Mouse (Mus musculus) ovary, postnatal 14 days (tissue): ENCODE results near the gene Prkd1.
"Not testable (repeated sequence)": the region's sequence is repeated elsewhere in the genome, so short reads cannot be mapped to it uniquely, and the experiment has no call there.

Experiments used
- DNase-seq: peaks from one replicate; pipeline ENCODE4 v3.0.0; 2022; ENCODE audit warnings: low spot score

The Prkd1 gene

DNA sequence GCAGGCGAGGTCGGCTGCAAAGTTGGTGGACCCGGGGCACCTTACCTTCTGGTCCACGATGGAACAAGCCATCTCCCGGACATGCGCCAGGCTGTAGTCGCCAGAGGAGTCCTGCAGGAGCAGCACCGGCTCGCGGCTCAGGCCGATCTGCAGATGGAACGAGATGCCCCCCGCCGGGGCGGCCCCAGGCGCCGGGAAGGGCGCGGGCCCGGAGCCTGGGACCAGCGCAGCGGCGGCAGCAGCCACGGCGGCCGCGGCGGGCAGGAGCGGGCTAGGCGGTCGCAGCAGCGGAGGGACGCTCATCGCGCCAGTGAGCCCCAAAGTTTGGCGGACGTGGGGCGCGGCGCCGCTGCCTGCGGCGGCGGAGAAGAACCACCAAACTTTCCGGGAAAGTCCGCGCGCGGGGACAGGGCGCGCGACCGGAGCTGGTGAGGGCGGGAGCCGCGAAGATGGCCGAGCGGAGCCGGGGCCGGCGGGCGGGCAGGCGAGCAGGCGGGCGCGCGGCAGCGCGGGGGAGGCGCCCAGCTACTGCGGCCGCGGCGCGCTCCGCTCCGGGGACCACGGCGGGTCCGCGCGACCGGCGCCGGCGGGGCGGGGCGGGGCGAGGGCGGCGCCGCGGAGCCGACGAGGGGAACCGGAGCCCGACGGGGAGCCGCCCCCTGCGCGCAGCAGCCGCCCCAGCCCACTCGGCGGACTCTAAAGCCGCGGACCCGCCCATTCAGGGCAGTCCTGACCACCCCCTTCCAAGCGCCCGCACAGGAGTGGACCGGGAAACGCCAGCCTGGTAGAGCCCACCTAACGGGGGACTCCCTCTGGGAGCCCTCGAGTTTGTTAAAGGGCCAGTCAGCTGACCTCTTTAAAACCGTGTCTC, at the start of gene Prkd1:
TSS of gene Prkd1 (minus strand) at position 428 of the 871 bp plus-strand sequence.
- peak; percentile 46 for DNase-seq

DNA sequence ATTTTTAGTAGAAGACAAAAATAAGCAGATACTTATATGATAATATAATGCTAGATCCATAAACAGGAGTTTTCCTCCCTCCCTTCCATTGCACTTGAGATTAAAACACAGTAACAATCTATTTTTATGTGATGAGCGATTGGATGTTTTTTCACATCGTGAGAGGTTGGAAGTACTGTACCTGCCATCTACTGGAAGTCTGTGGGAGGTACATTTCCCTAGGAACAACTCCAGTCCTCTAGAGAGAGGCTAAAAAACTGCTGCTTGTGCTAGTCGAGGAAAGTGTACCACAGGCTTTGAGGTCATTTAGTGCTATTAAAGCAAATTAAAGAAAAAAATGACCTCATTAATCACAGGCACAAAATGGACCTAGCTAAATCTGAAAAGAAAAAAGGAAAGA, 48.6 kb upstream of the Prkd1 start:
- no peak for DNase-seq

DNA sequence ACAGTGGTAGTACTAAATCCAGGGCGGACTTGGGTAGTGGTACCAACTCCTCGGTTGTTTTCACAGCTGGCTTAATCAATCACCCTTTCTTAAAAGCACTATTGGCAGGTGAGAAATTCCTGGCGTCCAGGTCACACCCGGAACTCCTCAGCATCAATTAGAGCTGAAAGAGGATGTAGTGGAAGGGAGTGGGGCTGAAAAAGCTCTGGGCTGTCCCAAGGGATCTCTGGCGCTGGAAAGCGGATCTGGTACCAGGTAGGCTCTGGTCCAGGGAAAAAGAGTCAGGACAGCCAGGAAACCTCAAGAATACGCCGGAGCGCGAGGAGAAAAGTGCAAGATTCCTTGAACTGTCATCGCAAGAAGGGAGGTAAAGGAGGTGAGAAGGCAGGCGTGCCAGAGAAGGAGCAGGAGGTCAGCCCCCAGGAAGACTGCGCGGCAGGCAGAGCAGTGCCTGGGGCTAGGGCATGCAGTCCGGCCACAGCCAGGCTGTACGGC, 675 bp downstream of the Prkd1 start:
- no peak for DNase-seq

DNA sequence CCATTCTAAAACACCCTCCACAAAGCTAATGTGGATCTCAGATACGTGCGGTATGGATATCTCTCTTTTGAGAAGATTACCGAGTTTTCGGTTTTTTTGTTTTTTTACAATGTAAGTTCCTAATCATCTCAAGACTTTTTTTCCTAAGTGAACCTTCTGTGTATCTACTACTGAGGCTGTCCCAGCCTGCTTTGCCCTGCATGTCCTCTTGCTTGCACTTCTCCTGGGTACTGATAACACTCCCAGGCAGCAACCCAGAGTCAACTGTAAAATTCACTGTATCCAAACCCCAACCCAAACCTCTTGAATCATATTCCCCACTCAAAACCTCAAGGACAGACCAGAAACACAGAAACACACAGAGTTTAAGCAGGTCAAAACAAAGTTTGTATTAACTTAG, 2.0 kb downstream of the Prkd1 start:
- no peak for DNase-seq

DNA sequence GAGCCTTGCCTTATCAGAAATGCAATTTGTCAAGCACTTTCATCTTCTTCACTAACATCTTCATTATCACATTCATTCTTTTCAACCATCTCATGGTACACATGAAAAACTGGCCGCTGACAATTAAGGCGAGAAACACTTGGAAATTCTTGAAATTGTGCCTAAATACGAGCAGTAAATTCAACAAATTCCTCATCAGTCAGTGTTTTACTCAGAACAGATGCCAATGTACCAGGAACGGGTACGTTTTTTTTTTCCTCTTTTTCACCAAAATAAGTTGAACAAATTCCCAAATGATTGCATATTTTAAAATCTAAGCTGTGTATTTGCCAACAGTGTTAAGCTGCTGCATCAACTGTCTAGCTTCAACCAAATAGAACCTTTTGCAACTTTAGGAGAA, 6.2 kb downstream of the Prkd1 start:
- DNase-seq = no peak

DNA sequence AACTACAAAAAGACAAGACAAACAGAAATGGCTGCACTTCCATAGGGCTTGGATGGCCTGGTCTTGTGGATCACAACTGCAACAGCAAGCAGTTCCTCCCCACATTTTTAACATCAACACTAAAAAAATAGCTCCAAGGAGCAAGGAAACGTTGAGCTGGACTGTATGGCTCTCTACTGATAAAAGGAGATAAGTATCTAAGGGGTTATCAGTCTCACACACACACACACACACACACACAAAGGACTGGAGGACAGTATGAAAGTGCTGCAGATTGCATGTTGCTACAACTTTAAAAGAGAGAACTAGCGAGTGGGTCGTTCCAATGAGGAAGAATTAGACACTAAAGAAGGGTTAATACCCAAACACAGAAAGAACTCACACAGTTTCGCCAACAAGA, 8.7 kb downstream of the Prkd1 start:
- DNase-seq = no peak

DNA sequence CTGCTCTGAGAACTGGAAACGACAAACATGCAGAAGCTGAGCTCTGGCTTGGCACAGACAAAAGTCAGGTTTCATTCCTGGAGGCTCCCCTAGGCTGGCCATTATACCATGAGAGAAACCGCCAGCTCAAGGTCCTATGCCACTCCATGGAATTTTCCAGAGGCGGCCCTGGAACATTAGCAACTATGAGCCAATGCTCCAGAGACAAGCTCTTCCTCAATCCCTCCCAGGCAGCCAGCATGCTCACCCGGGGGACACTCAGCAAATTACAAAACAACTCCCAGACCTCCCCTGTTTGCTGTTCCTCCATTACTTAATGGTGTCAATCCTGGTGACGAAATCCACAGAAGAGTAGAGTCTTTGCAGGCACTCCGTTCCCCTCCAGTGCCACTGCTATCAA, 14.5 kb downstream of the Prkd1 start:
- no peak for DNase-seq

DNA sequence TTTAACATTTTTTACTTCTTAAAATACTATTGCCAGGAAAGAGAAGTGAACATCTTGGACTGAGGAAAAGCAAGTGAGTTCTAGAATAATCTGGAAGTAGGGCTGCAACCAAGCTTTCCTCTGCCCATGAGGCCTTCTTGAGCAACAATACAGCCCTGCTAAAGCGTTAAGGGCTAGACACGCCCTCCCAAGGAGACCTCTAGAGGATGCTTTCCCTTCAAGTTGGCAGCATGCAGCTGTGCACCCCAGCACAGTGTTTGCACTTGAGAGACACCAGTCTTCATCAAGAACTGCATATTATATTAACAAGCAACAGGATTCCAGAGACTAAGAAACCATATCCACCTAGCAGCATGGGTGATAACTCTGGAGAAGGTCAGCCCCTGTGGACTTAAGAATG, 22.8 kb downstream of the Prkd1 start:
- DNase-seq = not testable (repeated sequence)

DNA sequence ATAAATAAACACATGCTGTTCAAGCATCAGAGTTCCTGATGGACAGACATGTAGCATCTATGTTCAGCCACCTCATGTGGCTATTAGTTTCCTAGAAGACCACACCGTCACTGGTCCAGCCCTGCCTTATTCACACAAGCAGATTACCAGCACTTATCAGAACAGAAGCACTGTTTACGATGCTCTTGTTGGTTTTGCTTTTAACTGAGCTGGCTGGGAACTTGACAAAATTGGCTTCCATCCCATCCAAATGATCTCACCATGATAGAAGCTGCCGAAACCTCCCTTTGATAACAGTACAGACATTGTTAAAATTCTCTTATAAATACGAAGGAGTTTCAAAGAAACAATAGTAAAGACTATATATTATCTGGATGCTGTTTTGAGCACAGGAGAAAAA, 24.7 kb downstream of the Prkd1 start:
- DNase-seq = no peak

DNA sequence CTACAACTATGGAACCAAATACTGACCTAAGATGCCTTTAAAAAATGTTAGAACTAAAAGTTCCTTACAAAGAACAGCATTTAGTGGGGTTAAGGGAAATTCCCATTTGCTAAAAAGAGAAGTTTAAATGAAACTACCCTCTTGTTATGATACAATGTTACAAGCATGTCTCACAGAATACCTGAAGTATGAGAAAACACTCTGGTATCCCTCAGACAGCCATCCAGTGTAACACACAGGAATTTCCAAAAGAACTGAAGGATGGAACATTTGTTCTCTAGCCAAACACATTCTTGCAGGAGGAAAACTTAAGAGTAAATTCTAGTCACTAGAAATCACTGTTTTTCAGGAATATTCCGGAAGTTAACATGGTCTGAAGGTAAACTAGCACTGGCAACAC, 33.0 kb downstream of the Prkd1 start:
- no peak for DNase-seq

DNA sequence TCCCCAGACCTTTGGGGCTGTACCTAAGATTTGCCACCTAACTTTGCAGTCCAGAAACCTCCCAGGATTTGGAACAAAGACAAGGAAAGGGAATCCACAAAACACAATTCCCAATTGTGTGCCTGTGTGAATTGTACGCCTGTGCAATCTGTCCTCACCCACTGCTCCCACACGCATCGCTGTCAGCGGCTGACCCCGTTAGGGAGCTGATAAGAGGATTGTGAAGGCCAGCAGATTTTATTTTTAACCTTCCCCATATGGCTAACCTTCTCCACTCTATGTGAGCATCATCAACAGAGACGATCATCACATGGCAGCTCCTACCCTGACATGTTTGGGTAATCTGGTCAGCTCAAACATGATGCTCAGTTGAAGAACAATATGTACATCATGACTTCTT, 34.6 kb downstream of the Prkd1 start:
- no peak for DNase-seq

DNA sequence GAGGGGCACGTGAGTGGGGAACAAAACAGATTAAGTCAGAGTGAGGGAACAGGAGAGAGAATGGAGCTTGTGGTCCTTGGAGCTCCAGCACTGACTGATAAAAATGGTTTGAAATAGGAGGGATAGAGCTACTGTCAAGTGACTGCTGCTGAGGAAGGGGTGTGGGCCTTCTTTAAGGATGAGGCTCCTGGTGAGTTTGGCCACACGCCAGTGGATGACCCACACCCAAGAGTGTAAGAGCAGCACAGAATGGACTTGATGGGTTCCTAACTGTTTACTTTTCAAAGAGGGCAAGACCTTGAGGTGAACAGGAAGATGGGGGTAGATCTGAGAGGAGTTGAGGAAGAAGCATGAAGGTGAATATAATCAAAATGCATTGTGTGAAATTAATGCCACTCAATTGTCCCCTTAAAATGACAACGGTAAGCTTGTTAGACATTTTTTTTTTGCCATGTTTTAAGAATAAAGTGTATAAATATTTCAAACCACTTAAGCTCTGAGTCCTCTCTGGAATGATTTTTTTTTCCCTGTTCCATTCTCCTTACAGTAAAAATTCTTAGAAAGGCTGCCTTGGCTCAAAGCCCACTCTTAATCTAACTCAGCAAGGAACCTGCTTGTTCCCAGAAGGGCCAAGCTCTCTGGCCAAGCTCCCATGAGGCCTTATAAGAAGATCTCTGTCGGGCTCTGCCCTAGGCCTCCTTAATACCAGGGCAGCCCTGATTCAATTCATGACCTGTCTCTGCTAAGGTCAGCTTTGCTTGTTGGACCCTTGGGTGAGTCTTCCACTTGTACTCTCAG, 42.0 kb downstream of the Prkd1 start:
- no peak for DNase-seq

DNA sequence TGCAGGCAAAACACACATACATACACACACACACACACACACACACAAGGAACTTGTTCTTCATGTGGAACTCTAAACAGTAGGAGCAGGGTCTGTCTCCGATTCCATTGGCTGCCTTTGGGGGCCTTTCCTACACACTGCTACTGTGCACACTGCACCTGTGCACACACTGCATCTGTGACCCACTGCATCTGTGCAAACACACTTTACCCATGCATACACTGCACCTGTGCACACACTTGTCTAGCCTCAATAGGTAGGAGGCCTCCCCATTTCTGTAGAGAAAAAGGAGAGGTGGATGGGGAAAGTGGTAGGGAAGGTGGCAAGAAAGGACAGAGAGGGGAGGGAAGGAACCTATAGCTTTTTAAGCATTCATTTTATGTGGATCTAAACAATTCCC, 49.5 kb downstream of the Prkd1 start:
- DNase-seq = no peak

DNA sequence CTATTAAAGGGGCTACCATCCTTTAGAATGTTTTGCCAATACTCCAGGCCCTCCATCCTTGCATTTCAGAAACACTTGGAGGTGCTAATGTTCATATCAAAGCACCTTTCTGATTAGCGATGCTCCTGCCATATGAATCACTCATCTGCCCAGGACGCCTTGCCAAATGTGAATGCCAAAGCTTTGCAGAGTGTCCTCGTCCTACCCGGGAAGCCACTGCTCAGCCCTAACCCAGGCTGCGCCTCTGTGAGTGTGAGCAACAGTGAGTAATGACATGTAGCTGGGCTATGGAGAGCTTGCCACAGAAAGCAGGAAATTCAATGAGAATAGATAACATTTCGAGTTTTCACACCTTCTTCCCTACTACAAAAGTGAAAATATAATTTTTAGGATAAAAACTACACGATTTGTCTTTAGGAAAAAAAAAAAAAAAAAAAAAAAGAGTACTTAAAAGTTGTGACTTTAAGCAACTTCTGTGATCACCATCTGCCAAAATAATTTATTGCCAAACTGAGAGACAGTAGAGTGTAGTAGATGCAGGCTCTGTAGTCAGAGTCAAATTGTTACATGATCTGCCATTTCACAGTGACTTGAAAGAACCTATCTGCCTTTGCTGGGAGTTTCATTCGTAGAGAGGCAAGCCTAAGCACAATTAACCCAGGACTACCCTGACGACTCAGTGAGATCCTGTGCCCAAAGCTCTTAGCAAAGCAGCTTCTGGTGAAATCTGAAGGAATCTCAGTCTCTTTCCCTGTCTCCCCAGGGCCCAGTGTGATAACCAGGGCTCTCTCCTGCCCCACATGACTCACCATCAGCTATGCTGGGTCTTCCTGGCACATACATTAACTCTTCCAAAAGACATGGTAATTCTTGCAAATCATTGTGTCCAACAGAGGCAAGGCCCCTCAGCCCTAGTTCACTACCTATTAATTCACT, 50.6 kb downstream of the Prkd1 start:
- no peak for DNase-seq

DNA sequence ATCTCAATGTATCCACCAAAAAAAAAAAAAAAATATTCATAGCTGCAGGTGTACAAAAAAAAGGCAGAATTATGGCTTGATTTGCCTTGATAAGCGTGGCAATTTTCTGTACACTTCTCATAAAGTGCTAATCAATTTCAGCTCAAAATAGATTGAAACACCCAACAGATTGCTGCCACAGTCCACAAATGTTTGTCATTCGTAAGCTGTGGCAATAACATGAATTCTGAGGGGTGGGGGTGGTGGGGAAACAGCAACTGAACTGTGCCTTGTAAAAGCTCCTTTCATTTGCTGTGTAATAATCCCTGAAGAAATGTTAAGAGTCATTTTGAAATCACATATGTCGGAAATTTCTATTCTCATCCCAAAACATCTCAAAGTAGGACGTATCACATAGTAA, 51.4 kb downstream of the Prkd1 start:
- DNase-seq = no peak

DNA sequence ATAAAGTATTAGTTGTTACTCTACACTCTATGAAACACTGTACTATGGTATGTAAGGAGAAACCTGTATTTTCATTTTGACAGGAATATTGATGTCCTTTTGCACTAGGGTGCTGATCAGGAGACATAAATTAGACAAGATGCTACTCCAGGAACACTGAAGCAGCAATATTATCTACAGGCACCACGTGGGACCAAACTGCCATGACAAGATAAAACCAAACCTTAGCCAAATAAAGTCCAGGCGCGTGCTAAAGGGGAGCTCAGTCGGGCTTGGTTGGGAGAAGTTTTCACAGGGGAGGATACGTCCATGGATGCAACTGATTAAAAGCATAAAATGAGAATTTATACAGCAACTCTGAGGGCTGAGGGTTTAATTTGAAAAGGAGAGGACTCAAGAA, 53.1 kb downstream of the Prkd1 start:
- no peak for DNase-seq

DNA sequence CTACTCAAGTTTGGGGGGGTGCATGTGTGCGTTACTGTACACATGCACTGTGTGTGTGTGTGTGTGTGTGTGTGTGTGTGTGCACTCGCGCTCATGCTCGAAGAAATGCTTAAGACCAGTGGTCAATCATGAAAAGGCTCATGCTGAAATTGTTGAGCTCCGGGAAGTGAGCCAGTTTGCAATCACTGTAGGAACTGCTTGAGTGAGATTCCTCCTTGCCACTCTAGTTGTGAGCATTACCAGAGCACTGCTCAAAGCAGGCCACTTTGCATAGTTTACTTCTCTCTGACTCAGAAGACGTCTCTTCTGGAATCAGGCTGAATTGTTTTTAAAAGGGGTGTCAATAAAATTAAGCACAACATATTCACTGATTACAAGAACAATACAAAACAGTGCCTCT, 54.4 kb downstream of the Prkd1 start:
- no peak for DNase-seq

DNA sequence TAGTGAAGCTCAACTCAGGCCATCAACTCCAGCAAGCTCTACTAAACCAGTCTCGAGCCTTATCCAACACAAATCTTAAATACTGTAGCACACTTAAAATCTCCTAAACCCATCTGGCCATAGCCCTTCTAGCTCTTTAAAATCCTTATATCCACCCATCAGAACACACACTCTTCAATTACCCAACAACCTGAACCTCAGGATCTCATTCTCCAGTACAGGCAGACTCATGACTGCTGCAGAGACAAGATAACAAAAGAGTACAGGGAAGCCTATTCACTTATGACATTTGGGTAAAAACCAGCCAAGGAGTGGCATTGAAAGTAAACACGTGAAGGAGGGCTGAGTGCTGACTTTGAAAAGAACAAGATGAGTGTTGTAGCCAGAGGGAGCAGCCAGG, 55.4 kb downstream of the Prkd1 start:
- DNase-seq = no peak

DNA sequence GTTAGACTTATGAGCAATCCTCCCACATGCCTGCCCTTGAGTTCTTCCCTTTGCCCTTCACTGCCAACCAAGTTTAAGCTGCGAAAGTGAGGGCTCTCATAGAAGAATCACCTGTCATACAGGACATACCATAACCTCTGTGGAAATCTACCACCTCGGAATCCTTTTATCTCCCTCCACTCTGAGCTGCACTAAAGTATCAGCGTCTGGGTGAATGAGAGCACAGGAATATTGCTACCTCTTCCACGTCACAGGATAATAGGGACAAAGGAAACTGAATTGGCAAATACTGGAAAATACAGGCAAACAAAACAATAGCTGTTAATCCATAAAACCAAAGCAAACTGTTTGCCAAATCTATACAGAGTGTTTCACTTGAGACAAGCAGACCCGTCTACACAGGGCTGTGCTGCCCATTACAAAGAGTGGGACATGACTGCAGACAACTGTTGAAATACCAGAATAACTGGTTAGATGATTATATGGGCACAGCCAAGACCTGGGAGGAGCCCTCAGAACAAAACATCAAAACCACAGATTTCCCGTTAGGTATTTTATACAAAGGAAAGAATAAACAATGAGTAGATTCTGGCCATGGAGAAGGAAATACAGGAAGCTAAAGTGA, 60.6 kb downstream of the Prkd1 start:
- DNase-seq = no peak

DNA sequence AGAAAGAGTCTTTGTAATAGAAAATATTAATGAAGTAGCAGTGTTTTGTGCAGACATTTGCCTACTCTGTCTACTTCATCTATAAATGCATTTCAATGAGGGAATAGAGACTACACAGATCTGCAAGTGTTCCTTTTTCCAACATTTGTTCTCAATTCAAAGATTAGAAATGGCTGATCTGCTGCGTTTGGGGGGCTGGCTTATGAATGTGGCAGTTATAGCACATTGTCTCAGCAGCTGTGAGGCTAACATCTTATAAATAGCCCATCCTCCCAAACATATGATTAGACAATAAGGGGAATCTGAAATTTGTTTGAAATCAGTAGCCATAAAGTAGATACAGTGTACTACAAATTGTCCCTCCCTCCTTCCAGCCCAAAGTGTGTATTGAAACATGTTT, 83.7 kb downstream of the Prkd1 start:
- no peak for DNase-seq

DNA sequence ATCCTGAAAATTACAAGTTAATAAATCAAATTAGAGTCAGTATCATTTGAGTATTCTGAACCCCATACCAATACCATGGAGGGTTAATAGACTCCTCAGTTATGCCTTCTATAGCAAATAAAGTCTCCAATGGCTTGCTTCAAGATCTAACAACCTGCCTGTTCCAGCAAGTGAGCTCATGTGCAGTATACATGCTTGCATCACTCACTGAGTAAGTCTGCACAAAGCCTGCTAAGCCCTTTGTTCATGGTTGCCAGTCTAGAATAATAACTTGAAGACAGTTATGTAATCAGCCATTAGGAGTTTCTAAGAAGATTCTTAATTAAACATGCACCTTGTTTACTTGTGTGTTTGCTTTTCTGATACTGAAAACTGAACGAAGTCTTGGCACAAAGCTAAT, 88.4 kb downstream of the Prkd1 start:
- no peak for DNase-seq

DNA sequence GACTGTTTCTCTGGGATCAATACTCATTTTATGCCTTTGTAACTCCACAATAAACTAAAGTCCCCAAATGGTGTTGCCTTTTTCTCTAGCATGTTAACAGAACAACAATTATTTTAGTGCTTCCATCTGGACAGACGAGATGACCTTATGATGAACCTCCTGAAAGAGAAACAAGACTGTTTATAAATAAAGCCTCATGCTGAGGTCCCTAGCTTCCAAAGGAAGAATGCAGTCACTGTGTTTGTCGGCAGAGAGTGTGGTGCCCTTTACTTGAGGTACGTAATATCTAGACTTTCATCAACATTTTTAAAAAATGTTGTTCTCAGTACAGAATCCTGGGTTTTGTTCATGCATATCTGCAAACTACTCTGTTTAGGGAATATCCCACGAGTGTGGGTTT, 90.7 kb downstream of the Prkd1 start:
- DNase-seq = no peak
